Comparison of ENCODE assay signal across 9 mouse cellular contexts in genomic region chr3:144467521-144467920, GRCm38 (mm10).
DNase-seq lines count a peak whose midpoint lies in the region; ATAC-seq and TF ChIP-seq lines count a peak whose summit lies in the region.
"Had no signal": no experiment of that assay in that cellular context is flagged by ENCODE, and none has a peak within 500 bp of the region (broad histone marks: within the 10 kb centered on the region; RNA-seq: fewer than 3 reads in every experiment).

No protein-coding gene starts in this region.

- peaks cover 14% of the 10 kb centered on the region for H3K36me3 ChIP-seq in intestine, postnatal 0 days (ENCODE audit: control insufficient read depth, insufficient read depth)
- H3K36me3 ChIP-seq in intestine, embryonic 15.5 days, result no peaks in the 10 kb centered on the region
- no peaks in the 10 kb centered on the region; a peak in 2 of 4 replicates for H3K36me3 ChIP-seq in MEL (ENCODE audit: control insufficient read depth in 1 of 2, insufficient read depth in 2 of 2, low read length in 2 of 2)
- H3K36me3 ChIP-seq in heart, embryonic 12.5 days, result peaks cover 14% of the 10 kb centered on the region; the same call in 1 of the 2 replicates
- H3K36me3 ChIP-seq: lung, embryonic 15.5 days had no signal

- no peaks in the 10 kb centered on the region for H3K27me3 ChIP-seq in intestine, postnatal 0 days (replicated peaks; ENCODE audit: control insufficient read depth, insufficient read depth, low read length)
- no peaks in the 10 kb centered on the region for H3K27me3 ChIP-seq in intestine, embryonic 15.5 days (replicated peaks)
- no peaks in the 10 kb centered on the region for H3K27me3 ChIP-seq in MEL (ENCODE audit: control insufficient read depth in 1 of 2, insufficient read depth in 2 of 2, low read length in 2 of 2)
- no peaks in the 10 kb centered on the region for H3K27me3 ChIP-seq in heart, embryonic 12.5 days (replicated peaks)
- H3K27me3 ChIP-seq: lung, embryonic 15.5 days had no signal

- no peaks in the 10 kb centered on the region for H3K79me2 ChIP-seq in MEL (ENCODE audit: control insufficient read depth, insufficient read depth, low read length, poor library complexity)

- peaks cover under 1% of the 10 kb centered on the region; the same call in 1 of the 2 replicates for H3K4me1 ChIP-seq in intestine, postnatal 0 days (replicated peaks; ENCODE audit: control insufficient read depth, insufficient read depth, low read length)
- peaks cover 4% of the 10 kb centered on the region; the same call in 1 of the 2 replicates for H3K4me1 ChIP-seq in intestine, embryonic 15.5 days (replicated peaks)
- H3K4me1 ChIP-seq in MEL (ENCODE audit: control insufficient read depth in 1 of 2, insufficient read depth in 2 of 2, low read length in 2 of 2), result peaks cover 2 to 4% of the 10 kb centered on the region in 2 experiments; a peak in 3 of 4 replicates
- peaks cover 13% of the 10 kb centered on the region for H3K4me1 ChIP-seq in heart, embryonic 12.5 days (replicated peaks)

- no peak for TF ChIP-seq EP300 in MEL (IDR thresholded peaks at IDR 0.05; ENCODE audit: low read depth in 1 of 2, low read length in 2 of 2)

- peak; percentile 12; the same call in 1 of the 2 replicates for TF ChIP-seq RAD21 in MEL (IDR thresholded peaks at IDR 0.05; ENCODE audit: low read depth, low read length)

- TF ChIP-seq CTCF in intestine, postnatal 0 days (IDR thresholded peaks at IDR 0.05; ENCODE audit: low read depth), result peak; percentile 76
- TF ChIP-seq CTCF in MEL (IDR thresholded peaks at IDR 0.05 in 2 of 3, conservative IDR thresholded peaks at IDR 0.05 in 1 of 3; ENCODE audit: control insufficient read depth in 1 of 3, insufficient read depth in 1 of 3, low read depth in 2 of 3, low read length in 3 of 3, poor library complexity in 1 of 3, severe bottlenecking in 1 of 3), result peak; percentile 34 to 73 (median 43)

- DNase-seq in B cell, adult 2 months, result peak; percentile 17 to 29
- peak; percentile 81 for DNase-seq in MEL (ENCODE audit: low read depth, low spot score)
- peak; percentile 48 for DNase-seq in induced T-regulatory cell, adult 2 months (ENCODE audit: low read depth)
- DNase-seq in urinary bladder, postnatal 14 days (ENCODE audit: low spot score), result no peak
- DNase-seq in urinary bladder, postnatal 25 days (ENCODE audit: low spot score), result no peak

- 76% methylated on average over 10 of the region's 10 CpGs for WGBS in intestine, postnatal 0 days
- 78% methylated on average over 10 of the region's 10 CpGs for WGBS in intestine, embryonic 15.5 days
- WGBS in heart, embryonic 12.5 days, result 70% methylated on average over 10 of the region's 10 CpGs

- H3K9me3 ChIP-seq in intestine, postnatal 0 days (ENCODE audit: control insufficient read depth), result no peaks in the 10 kb centered on the region
- H3K9me3 ChIP-seq in intestine, embryonic 15.5 days, result no peaks in the 10 kb centered on the region
- no peaks in the 10 kb centered on the region for H3K9me3 ChIP-seq in MEL (replicated peaks; ENCODE audit: insufficient read depth, low read length)
- no peaks in the 10 kb centered on the region for H3K9me3 ChIP-seq in heart, embryonic 12.5 days (replicated peaks)
- H3K9me3 ChIP-seq: lung, embryonic 15.5 days had no signal

- no peak for TF ChIP-seq POLR2A in MEL (IDR thresholded peaks at IDR 0.05; ENCODE audit: control insufficient read depth in 1 of 2, insufficient read depth in 1 of 2, low read depth in 1 of 2, low read length in 2 of 2, poor library complexity in 1 of 2)

- no peak overlapping the region for H3K9ac ChIP-seq in intestine, postnatal 0 days (ENCODE audit: low read depth, low read length)
- H3K9ac ChIP-seq in intestine, embryonic 15.5 days, result no peak overlapping the region
- no peak overlapping the region for H3K9ac ChIP-seq in MEL (ENCODE audit: control insufficient read depth, low read depth, low read length, poor library complexity, severe bottlenecking)
- H3K9ac ChIP-seq in heart, embryonic 12.5 days, result no peak overlapping the region
- H3K9ac ChIP-seq: lung, embryonic 15.5 days had no signal

- ATAC-seq in intestine, postnatal 0 days, result no peak
- no peak for ATAC-seq in intestine, embryonic 15.5 days
- no peak for ATAC-seq in heart, embryonic 12.5 days (ENCODE audit: insufficient number of reproducible peaks, low FRiP score)

- H3K4me3 ChIP-seq in intestine, postnatal 0 days (ENCODE audit: low read depth, low read length), result no peak overlapping the region
- H3K4me3 ChIP-seq in intestine, embryonic 15.5 days (replicated peaks), result no peak overlapping the region
- no peak overlapping the region for H3K4me3 ChIP-seq in MEL (ENCODE audit: control insufficient read depth in 1 of 2, insufficient read depth in 1 of 2, low read depth in 2 of 2, low read length in 2 of 2)
- H3K4me3 ChIP-seq in heart, embryonic 12.5 days, result no peak overlapping the region
- H3K4me3 ChIP-seq: lung, embryonic 15.5 days had no signal

- no peak overlapping the region for H3K4me2 ChIP-seq in intestine, postnatal 0 days (replicated peaks; ENCODE audit: low read depth)
- H3K4me2 ChIP-seq in intestine, embryonic 15.5 days (replicated peaks), result no peak overlapping the region
- H3K4me2 ChIP-seq in heart, embryonic 12.5 days, result no peak overlapping the region
- H3K4me2 ChIP-seq: lung, embryonic 15.5 days had no signal

- H3K27ac ChIP-seq in intestine, postnatal 0 days (ENCODE audit: low read depth, low read length), result no peak overlapping the region
- no peak overlapping the region for H3K27ac ChIP-seq in intestine, embryonic 15.5 days
- H3K27ac ChIP-seq in MEL (ENCODE audit: control insufficient read depth, low read depth, low read length), result no peak overlapping the region
- H3K27ac ChIP-seq in heart, embryonic 12.5 days (ENCODE audit: poor library complexity, severe bottlenecking), result no peak overlapping the region
- H3K27ac ChIP-seq: lung, embryonic 15.5 days had no signal

TF ChIP-seq in MEL, 35 proteins besides CTCF, POLR2A, EP300 and RAD21:
- TF ChIP-seq MEF2A (IDR thresholded peaks at IDR 0.05; ENCODE audit: extremely low read depth, insufficient replicate concordance, low read depth, low read length, poor library complexity, severe bottlenecking) (no peak), SMC3 (IDR thresholded peaks at IDR 0.05; ENCODE audit: low read depth, low read length) (peak; percentile 60), MAZ (IDR thresholded peaks at IDR 0.05; ENCODE audit: low read depth, low read length) (no peak), POLR2AphosphoS5 (IDR thresholded peaks at IDR 0.05; ENCODE audit: borderline replicate concordance, low read depth, low read length) (no peak), MAX (IDR thresholded peaks at IDR 0.05; ENCODE audit: low read length) (no peak)

Comparison
In these comparisons a context has a peak if more than half of its experiments do, and no peak if none do; other contexts are left out.
1. DNase-seq: peak in B cell, adult 2 months (2 of 2), MEL (single experiment) and induced T-regulatory cell, adult 2 months (single experiment); none in urinary bladder, postnatal 14 days (single experiment) and urinary bladder, postnatal 25 days (single experiment).